Mouse (Mus musculus): ENCODE results near the gene Sp7. TPM values are rescaled to one million over a fixed set of nuclear protein-coding genes. Genes with fewer than 3 reads are reported as not detected.

Gene Sp7
- polyA plus RNA-seq, 1 experiment: 4.1 TPM

GRCm38 (mm10) chr15:102383671-102384070 lies 16.7 kb upstream of the Sp7 start:
- no peak for DNase-seq (ENCODE audit: low read depth)
- no peak for TF ChIP-seq CTCF (IDR thresholded peaks at IDR 0.05; ENCODE audit: borderline replicate concordance, extremely low read depth, insufficient read depth, insufficient read length)
- no peak for TF ChIP-seq POLR2A (IDR thresholded peaks at IDR 0.05; ENCODE audit: borderline replicate concordance, extremely low read depth, insufficient read depth, insufficient read length, poor library complexity, severe bottlenecking)

DNA sequence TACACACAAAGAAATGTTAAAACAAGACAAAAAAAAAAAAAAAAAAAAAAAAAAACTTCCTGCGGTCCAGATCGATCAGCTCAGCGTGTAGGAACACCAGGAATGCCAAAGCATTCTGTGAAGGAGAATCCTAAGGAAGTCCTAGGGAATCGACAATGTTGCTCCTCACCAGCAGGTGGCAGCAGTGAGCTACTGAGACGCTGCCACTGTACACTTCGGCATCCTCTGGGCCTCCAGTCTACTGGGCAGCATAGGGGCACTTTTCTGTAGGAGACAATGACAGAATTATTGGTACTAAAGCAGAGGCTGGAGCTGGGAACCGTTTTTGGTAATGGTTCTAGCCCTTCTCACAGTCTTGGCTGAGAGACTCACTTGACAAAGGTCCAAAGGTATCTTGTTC lies 14.6 kb upstream of the Sp7 start:
- DNase-seq (ENCODE audit: low read depth): peak; percentile 90
- peak; percentile 96 for TF ChIP-seq CTCF (IDR thresholded peaks at IDR 0.05; ENCODE audit: borderline replicate concordance, extremely low read depth, insufficient read depth, insufficient read length)
- no peak for TF ChIP-seq POLR2A (IDR thresholded peaks at IDR 0.05; ENCODE audit: borderline replicate concordance, extremely low read depth, insufficient read depth, insufficient read length, poor library complexity, severe bottlenecking)

DNA sequence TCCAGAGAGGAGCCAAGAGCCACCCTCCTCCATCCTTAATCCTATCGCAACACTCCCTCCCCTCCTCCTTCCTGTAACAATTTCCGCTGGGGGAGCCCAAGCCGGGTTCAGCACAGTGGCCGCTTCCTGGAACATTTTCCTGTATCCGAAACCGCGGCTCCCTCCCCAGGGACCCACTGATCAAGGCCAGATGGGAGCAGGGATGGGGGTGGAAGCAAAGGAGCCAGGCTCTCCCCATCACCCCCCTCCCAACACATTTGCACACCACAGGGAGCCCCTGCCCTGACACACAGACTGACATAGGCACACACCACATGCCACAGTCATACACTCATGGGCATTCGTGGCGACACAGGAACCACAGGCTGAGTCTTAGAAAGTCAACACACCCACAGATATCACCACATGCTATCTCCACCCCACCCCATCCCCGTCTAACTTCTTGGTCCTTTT lies 10.9 kb upstream of the Sp7 start:
- TF ChIP-seq CTCF (IDR thresholded peaks at IDR 0.05; ENCODE audit: borderline replicate concordance, extremely low read depth, insufficient read depth, insufficient read length) (no peak), POLR2A (IDR thresholded peaks at IDR 0.05; ENCODE audit: borderline replicate concordance, extremely low read depth, insufficient read depth, insufficient read length, poor library complexity, severe bottlenecking) (no peak)
- no peak for DNase-seq (ENCODE audit: low read depth)

DNA sequence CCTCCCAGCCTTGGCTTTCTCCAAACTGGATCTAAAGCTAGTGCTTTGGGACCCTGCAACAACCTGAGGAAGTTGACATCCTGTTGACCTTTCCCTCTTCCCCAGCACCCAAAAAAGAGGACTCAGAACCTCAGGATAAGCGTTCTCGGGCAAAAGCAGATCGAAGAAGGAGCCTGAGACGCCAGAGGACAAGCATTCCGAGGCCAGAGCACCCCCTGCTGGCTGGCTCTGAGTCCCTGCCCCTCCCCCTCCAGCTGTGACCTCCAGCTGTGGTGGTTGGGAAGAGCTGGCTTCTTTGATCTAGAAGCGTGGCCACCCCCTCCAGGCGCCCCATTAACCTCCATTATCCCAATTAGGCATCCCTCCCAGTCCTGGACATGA lies 10.2 kb upstream of the Sp7 start:
- peak; percentile 85 for DNase-seq (ENCODE audit: low read depth)
- TF ChIP-seq POLR2A (IDR thresholded peaks at IDR 0.05; ENCODE audit: borderline replicate concordance, extremely low read depth, insufficient read depth, insufficient read length, poor library complexity, severe bottlenecking) (no peak), CTCF (IDR thresholded peaks at IDR 0.05; ENCODE audit: borderline replicate concordance, extremely low read depth, insufficient read depth, insufficient read length) (peak; percentile 82)

GRCm38 (mm10) chr15:102376453-102377162 lies 9.6 kb upstream of the Sp7 start:
- DNase-seq (ENCODE audit: low read depth): peak; percentile 52
- TF ChIP-seq POLR2A (IDR thresholded peaks at IDR 0.05; ENCODE audit: borderline replicate concordance, extremely low read depth, insufficient read depth, insufficient read length, poor library complexity, severe bottlenecking) (0 out of 2 replicates have a peak, but pooled peaks have one; percentile 28), CTCF (IDR thresholded peaks at IDR 0.05; ENCODE audit: borderline replicate concordance, extremely low read depth, insufficient read depth, insufficient read length) (no peak)

- no peak for DNase-seq (ENCODE audit: low read depth)
- TF ChIP-seq POLR2A (IDR thresholded peaks at IDR 0.05; ENCODE audit: borderline replicate concordance, extremely low read depth, insufficient read depth, insufficient read length, poor library complexity, severe bottlenecking): no peak
- TF ChIP-seq CTCF (IDR thresholded peaks at IDR 0.05; ENCODE audit: borderline replicate concordance, extremely low read depth, insufficient read depth, insufficient read length): no peak
These were observed 3.7 kb upstream of the Sp7 start for GRCm38 (mm10) chr15:102370727-102371126.

DNA sequence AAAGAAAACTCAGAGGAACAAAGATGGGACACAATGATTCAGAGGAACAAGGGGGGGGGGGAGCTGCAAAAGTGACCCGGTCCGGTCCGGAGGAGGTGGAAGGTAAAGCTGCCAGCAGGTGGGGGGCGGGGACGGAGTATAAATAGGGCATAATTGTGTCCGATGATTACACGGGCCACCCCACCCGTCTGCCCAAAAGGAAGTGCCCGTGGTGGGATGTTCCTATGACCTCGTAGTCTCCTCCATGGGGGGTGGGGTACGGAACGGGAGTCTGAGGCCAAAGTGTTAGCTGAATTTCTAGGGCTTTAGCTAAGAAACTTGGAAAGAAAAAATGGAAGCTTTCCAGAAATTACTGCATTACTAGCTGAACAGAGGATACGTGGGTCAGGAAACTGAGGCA lies 3.0 kb upstream of the Sp7 start:
- no peak for DNase-seq (ENCODE audit: low read depth)
- TF ChIP-seq POLR2A (IDR thresholded peaks at IDR 0.05; ENCODE audit: borderline replicate concordance, extremely low read depth, insufficient read depth, insufficient read length, poor library complexity, severe bottlenecking): no peak
- no peak for TF ChIP-seq CTCF (IDR thresholded peaks at IDR 0.05; ENCODE audit: borderline replicate concordance, extremely low read depth, insufficient read depth, insufficient read length)

GRCm38 (mm10) chr15:102366238-102366637 lies 744 bp downstream of the Sp7 start:
- TF ChIP-seq POLR2A (IDR thresholded peaks at IDR 0.05; ENCODE audit: borderline replicate concordance, extremely low read depth, insufficient read depth, insufficient read length, poor library complexity, severe bottlenecking): no peak
- TF ChIP-seq CTCF (IDR thresholded peaks at IDR 0.05; ENCODE audit: borderline replicate concordance, extremely low read depth, insufficient read depth, insufficient read length): no peak
- DNase-seq (ENCODE audit: low read depth): no peak

DNA sequence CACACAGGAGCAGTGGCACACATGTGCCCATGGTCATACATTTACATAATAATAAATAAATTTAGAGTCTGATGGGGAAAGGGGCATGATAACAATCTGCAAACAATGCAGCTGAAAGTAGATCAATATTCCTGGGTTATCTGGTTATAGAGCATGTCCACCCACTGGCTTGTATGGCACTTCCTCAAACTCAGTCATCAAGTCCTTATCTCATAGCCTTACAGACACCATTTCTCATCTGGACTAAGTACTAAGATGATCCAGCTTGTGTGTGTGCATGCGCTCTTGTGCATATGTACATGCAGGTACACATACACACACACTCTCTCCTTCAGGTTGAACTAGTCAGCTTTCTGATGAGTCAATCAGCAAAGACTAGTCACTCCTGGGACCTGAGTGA lies 2.3 kb downstream of the Sp7 start:
- TF ChIP-seq CTCF (IDR thresholded peaks at IDR 0.05; ENCODE audit: borderline replicate concordance, extremely low read depth, insufficient read depth, insufficient read length) (no peak), POLR2A (IDR thresholded peaks at IDR 0.05; ENCODE audit: borderline replicate concordance, extremely low read depth, insufficient read depth, insufficient read length, poor library complexity, severe bottlenecking) (no peak)
- no peak for DNase-seq (ENCODE audit: low read depth)

GRCm38 (mm10) chr15:102362648-102363047 lies 4.3 kb downstream of the Sp7 start:
- no peak for TF ChIP-seq CTCF (IDR thresholded peaks at IDR 0.05; ENCODE audit: borderline replicate concordance, extremely low read depth, insufficient read depth, insufficient read length)
- TF ChIP-seq POLR2A (IDR thresholded peaks at IDR 0.05; ENCODE audit: borderline replicate concordance, extremely low read depth, insufficient read depth, insufficient read length, poor library complexity, severe bottlenecking): no peak
- DNase-seq (ENCODE audit: low read depth): no peak

DNA sequence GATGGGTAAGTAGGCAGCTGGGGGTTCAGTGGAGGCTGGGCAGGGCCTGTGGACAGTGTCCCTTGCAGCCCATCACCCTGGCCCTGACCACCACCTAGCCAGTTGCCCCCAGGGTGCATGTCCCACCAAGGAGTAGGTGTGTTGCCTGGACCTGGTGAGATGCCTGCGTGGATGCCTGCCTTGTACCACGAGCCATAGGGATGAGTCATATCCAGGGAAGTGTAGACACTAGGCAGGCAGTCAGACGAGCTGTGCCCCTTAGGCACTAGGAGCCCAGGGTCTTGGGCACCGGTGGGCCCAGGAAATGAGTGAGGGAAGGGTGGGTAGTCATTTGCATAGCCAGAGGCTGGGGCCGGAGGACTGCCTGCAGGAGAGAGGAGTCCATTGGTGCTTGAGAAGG lies 8.1 kb downstream of the Sp7 start:
- no peak for DNase-seq (ENCODE audit: low read depth)
- no peak for TF ChIP-seq POLR2A (IDR thresholded peaks at IDR 0.05; ENCODE audit: borderline replicate concordance, extremely low read depth, insufficient read depth, insufficient read length, poor library complexity, severe bottlenecking)
- no peak for TF ChIP-seq CTCF (IDR thresholded peaks at IDR 0.05; ENCODE audit: borderline replicate concordance, extremely low read depth, insufficient read depth, insufficient read length)

DNA sequence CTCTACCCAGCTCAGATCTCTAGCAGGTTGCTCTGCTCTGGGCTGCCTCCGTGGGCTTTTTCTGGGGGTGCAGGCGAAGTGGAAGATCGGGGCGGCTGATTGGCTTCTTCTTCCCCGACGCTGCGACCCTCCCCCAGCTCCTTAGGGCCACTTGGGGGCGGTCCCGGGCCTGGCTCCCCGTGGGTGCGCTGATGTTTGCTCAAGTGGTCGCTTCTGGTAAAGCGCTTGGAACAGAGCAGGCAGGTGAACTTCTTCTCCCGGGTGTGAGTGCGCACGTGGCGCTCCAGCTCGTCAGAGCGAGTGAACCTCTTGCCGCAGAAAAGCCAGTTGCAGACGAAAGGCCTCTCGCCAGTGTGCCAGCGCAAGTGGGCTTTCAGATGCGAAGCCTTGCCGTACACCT lies 8.9 kb downstream of the Sp7 start:
- DNase-seq (ENCODE audit: low read depth): peak; percentile 33
- TF ChIP-seq POLR2A (IDR thresholded peaks at IDR 0.05; ENCODE audit: borderline replicate concordance, extremely low read depth, insufficient read depth, insufficient read length, poor library complexity, severe bottlenecking) (no peak), CTCF (IDR thresholded peaks at IDR 0.05; ENCODE audit: borderline replicate concordance, extremely low read depth, insufficient read depth, insufficient read length) (no peak)

All from brain, embryonic 14.5 days (tissue).